Mouse (Mus musculus): ENCODE measurements at regions not wholly inside any gene's neighbourhood (a gene's known extent, or its start where the extent isn't known, plus 50 kb on each side); places are given as distances from the start of the nearest gene placed in this dataset.
A peak's percentile ranks its signal among the peaks of the same experiment; 100 is the strongest.

- no peak overlapping the region for H3K27ac ChIP-seq (ENCODE audit: low read depth, low read length)
- no peaks in the 10 kb centered on the region for H3K4me1 ChIP-seq (replicated peaks; ENCODE audit: control insufficient read depth, insufficient read depth, low read length)
- H3K36me3 ChIP-seq (ENCODE audit: control insufficient read depth, insufficient read depth) = no peaks in the 10 kb centered on the region
- TF ChIP-seq CTCF (IDR thresholded peaks at IDR 0.05; ENCODE audit: low read depth) = no peak
- no peaks in the 10 kb centered on the region for H3K27me3 ChIP-seq (replicated peaks; ENCODE audit: control insufficient read depth, insufficient read depth, low read length)
- 80% methylated on average over 8 of the region's 8 CpGs for WGBS
- no peak overlapping the region for H3K4me2 ChIP-seq (replicated peaks; ENCODE audit: low read depth)
- H3K4me3 ChIP-seq (ENCODE audit: low read depth, low read length) = no peak overlapping the region
- H3K9me3 ChIP-seq (ENCODE audit: control insufficient read depth) = no peaks in the 10 kb centered on the region
- ATAC-seq = no peak
- H3K9ac ChIP-seq (ENCODE audit: low read depth, low read length) = no peak overlapping the region
These were observed 79.6 kb downstream of the Cd24a start for GRCm38 (mm10) chr10:43657501-43658225.

- Histone ChIP-seq H3K4me3 (ENCODE audit: low read depth, low read length) (no peak overlapping the region), H3K4me1 (replicated peaks; ENCODE audit: control insufficient read depth, insufficient read depth, low read length) (no peaks in the 10 kb centered on the region), H3K9ac (ENCODE audit: low read depth, low read length) (no peak overlapping the region), H3K9me3 (ENCODE audit: control insufficient read depth) (no peaks in the 10 kb centered on the region), H3K27ac (ENCODE audit: low read depth, low read length) (no peak overlapping the region), H3K36me3 (ENCODE audit: control insufficient read depth, insufficient read depth) (no peaks in the 10 kb centered on the region), H3K27me3 (replicated peaks; ENCODE audit: control insufficient read depth, insufficient read depth, low read length) (no peaks in the 10 kb centered on the region), H3K4me2 (replicated peaks; ENCODE audit: low read depth) (no peak overlapping the region)
- 84% methylated on average over 1 of the region's 1 CpGs for WGBS
- no peak for ATAC-seq
- TF ChIP-seq CTCF (IDR thresholded peaks at IDR 0.05; ENCODE audit: low read depth) = no peak
These were observed 80.1 kb downstream of the Cd24a start for GRCm38 (mm10) chr10:43658226-43658593.

GRCm38 (mm10) chr10:43664844-43665243 is 86.8 kb downstream of the Cd24a start:
- H3K4me3 ChIP-seq (ENCODE audit: low read depth, low read length) = no peak overlapping the region
- TF ChIP-seq CTCF (IDR thresholded peaks at IDR 0.05; ENCODE audit: low read depth) = no peak
- H3K27ac ChIP-seq (ENCODE audit: low read depth, low read length) = no peak overlapping the region
- no peak for ATAC-seq
- no peak overlapping the region for H3K4me2 ChIP-seq (replicated peaks; ENCODE audit: low read depth)
- 53% methylated on average over 4 of the region's 4 CpGs for WGBS
- H3K9me3 ChIP-seq (ENCODE audit: control insufficient read depth) = no peaks in the 10 kb centered on the region
- no peak overlapping the region for H3K9ac ChIP-seq (ENCODE audit: low read depth, low read length)
- no peaks in the 10 kb centered on the region for H3K36me3 ChIP-seq (ENCODE audit: control insufficient read depth, insufficient read depth)
- no peaks in the 10 kb centered on the region for H3K4me1 ChIP-seq (replicated peaks; ENCODE audit: control insufficient read depth, insufficient read depth, low read length)
- no peaks in the 10 kb centered on the region for H3K27me3 ChIP-seq (replicated peaks; ENCODE audit: control insufficient read depth, insufficient read depth, low read length)

GRCm38 (mm10) chr10:43666262-43667085 is 88.4 kb downstream of the Cd24a start:
- 62% methylated on average over 9 of the region's 9 CpGs for WGBS
- H3K36me3 ChIP-seq (ENCODE audit: control insufficient read depth, insufficient read depth) = no peaks in the 10 kb centered on the region
- no peaks in the 10 kb centered on the region for H3K4me1 ChIP-seq (replicated peaks; ENCODE audit: control insufficient read depth, insufficient read depth, low read length)
- no peak for ATAC-seq
- no peak overlapping the region for H3K27ac ChIP-seq (ENCODE audit: low read depth, low read length)
- H3K4me3 ChIP-seq (ENCODE audit: low read depth, low read length) = no peak overlapping the region
- no peaks in the 10 kb centered on the region for H3K9me3 ChIP-seq (ENCODE audit: control insufficient read depth)
- no peak for TF ChIP-seq CTCF (IDR thresholded peaks at IDR 0.05; ENCODE audit: low read depth)
- H3K27me3 ChIP-seq (replicated peaks; ENCODE audit: control insufficient read depth, insufficient read depth, low read length) = no peaks in the 10 kb centered on the region
- 0 out of 2 replicates have a peak overlapping the region, but pooled peaks have one; percentile 41 for H3K4me2 ChIP-seq (replicated peaks; ENCODE audit: low read depth)
- H3K9ac ChIP-seq (ENCODE audit: low read depth, low read length) = no peak overlapping the region

GRCm38 (mm10) chr10:43667086-43667690 is 89.1 kb downstream of the Cd24a start:
- H3K9me3 ChIP-seq (ENCODE audit: control insufficient read depth) = no peaks in the 10 kb centered on the region
- 58% methylated on average over 25 of the region's 25 CpGs for WGBS
- 0 out of 2 replicates have a peak overlapping the region, but pooled peaks have one; percentile 6 for H3K4me3 ChIP-seq (ENCODE audit: low read depth, low read length)
- no peak overlapping the region for H3K27ac ChIP-seq (ENCODE audit: low read depth, low read length)
- H3K27me3 ChIP-seq (replicated peaks; ENCODE audit: control insufficient read depth, insufficient read depth, low read length) = no peaks in the 10 kb centered on the region
- no peaks in the 10 kb centered on the region for H3K4me1 ChIP-seq (replicated peaks; ENCODE audit: control insufficient read depth, insufficient read depth, low read length)
- no peak for TF ChIP-seq CTCF (IDR thresholded peaks at IDR 0.05; ENCODE audit: low read depth)
- H3K36me3 ChIP-seq (ENCODE audit: control insufficient read depth, insufficient read depth) = no peaks in the 10 kb centered on the region
- H3K9ac ChIP-seq (ENCODE audit: low read depth, low read length) = no peak overlapping the region
- ATAC-seq = 0 out of 2 replicates have a peak, but pooled peaks have one; percentile 28
- peak overlapping the region; percentile 41 for H3K4me2 ChIP-seq (replicated peaks; ENCODE audit: low read depth)

- peak overlapping the region; percentile 41 for H3K4me2 ChIP-seq (replicated peaks; ENCODE audit: low read depth)
- no peaks in the 10 kb centered on the region for H3K4me1 ChIP-seq (replicated peaks; ENCODE audit: control insufficient read depth, insufficient read depth, low read length)
- H3K9ac ChIP-seq (ENCODE audit: low read depth, low read length) = no peak overlapping the region
- no peaks in the 10 kb centered on the region for H3K9me3 ChIP-seq (ENCODE audit: control insufficient read depth)
- no peak overlapping the region for H3K27ac ChIP-seq (ENCODE audit: low read depth, low read length)
- ATAC-seq = no peak
- H3K36me3 ChIP-seq (ENCODE audit: control insufficient read depth, insufficient read depth) = no peaks in the 10 kb centered on the region
- H3K27me3 ChIP-seq (replicated peaks; ENCODE audit: control insufficient read depth, insufficient read depth, low read length) = no peaks in the 10 kb centered on the region
- no peak overlapping the region for H3K4me3 ChIP-seq (ENCODE audit: low read depth, low read length)
- no peak for TF ChIP-seq CTCF (IDR thresholded peaks at IDR 0.05; ENCODE audit: low read depth)
- WGBS = 62% methylated on average over 11 of the region's 11 CpGs
These were observed 89.7 kb downstream of the Cd24a start for GRCm38 (mm10) chr10:43667732-43668247.
